Mouse (Mus musculus) naive thymus-derived CD4-positive, alpha-beta T cell, adult 2 months (primary cell): Measurements from ENCODE around the gene Hibch.

Experiments used
- DNase-seq: peaks from one replicate; pipeline ENCODE4 v3.0.0-alpha.2; 2011; ENCODE audit warnings: low read depth

Hibch gene

DNA sequence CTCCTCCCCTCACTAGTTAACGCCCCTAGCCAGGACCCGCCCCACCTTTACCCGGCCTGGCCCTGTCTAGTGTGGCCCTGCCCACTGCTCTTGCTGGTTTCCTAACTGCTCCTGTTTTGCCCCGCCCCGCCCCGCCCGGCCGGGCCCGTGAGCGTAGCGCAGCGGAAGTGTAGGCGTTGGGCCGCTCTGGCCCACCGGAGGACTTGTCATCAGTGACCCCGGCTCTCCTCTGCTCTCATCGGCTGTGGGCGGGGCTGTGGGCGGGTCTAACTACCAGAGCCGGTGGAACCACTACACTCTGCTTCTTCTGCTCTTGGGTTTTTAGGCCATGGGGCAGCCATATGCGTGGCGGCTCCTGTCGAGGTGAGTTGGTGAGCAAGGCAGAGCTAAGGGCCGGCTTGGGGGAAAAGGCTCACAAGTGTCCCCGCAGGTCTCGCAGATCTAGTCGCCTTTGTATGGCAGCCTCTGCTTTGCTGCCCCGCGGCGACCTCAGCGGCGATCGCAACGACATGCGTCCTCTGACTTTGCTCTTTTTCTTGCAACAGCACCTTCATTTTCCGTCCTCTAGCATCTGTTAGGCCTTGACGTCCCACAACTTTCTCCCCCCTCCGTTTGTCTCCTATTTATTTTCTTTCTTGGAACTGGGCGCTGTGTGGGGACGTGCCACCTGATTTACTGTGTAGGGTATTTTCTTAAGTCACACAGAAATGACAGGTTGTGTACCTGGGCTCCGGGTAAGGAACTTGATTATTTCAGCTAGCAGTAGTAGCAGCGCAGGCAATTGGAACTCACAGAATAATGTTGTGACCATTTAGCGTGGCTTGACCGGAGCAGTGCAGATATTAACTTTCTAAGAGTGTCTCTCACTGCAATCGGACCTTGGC lies at the start of gene Hibch:
Gene Hibch (plus strand): TSS at position 148 of the 884 bp plus-strand sequence.
- peak; percentile 99 for DNase-seq

- no peak for DNase-seq
Observed at GRCm38 (mm10) chr1:52795927-52796326, 48.8 kb upstream of the Hibch start.

DNA sequence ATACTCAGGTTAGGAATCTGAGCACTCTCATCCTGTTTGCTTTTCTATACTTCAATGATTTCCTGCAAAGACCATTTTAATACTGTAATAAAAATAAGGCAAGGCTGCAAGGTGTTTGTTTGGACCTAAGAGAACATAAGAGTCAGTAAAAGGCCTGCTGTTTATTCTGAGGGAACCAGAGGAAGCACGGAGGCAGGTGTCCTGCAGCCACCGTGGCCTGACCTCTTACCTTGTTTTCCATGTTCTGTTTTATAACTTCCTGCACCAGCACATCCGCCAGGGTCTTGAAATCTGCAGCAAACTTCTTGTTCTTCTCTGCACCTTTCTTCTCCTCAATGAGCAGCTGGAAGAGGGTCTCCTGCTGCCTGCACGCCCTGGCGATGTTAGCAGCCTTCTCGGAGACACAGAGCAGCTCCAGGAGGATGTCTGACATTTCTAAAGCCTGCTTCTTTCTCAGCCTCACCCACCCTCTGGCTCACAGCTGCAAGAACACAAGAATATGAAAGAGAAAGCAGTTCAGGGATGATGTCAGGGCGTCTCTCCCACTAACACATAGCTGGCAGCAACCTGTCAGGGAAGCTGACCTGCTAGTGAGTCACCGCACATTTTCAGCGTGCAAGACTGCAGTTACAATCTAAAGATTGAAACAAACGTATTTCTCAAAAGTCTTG lies 45.5 kb upstream of the Hibch start:
- DNase-seq = peak; percentile 79

- no peak for DNase-seq
Observed at GRCm38 (mm10) chr1:52799772-52800171, 45.0 kb upstream of the Hibch start.

DNA sequence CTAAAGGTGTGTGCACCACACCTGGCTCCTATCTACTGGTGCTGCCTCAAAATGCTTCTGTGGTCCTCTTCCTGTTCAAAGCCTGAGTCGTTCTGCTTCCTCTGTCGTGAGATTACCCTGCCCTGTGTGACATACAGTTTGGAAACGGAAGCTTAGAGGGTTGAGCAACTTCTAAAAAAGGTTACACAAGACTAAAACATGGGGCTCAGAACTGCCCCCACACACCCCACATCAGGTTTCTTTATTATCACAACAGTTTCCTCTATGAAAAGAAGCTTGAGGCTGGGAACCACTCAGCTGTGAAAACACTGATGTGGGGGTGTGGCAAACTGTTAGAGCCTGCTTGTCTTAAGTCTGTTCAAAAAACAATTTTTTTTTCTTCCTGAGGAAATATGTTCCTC lies 44.4 kb upstream of the Hibch start:
- DNase-seq = peak; percentile 88

GRCm38 (mm10) chr1:52801651-52802050 lies 43.1 kb upstream of the Hibch start:
- DNase-seq = peak; percentile 28

DNA sequence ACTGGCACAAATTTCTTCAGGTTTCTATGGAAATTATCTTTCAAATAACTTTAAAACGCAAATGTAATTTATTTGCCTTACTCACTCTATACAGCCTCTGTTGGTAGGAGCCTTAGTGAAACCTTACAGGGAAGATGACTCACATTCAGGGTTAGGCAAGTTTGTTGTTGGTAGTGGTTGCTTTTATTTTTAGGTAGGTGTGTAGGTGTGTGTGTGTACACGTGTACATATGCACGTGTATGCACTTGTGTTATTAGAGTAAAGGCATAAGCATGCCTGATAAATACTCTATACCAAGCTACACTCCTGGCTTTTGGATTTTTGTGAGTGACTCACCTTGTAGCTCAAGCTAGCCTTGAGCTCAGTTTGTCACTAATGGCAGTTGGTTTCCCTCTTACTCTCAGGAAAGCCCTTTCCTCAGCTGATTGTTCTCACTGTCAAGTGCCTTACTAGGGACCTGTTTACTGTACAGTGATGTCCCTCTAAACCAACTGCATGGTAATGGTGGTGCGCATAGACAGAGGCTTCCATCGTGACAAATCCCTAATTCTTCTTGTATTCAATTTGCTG lies 42.2 kb upstream of the Hibch start:
- DNase-seq = no peak

DNA sequence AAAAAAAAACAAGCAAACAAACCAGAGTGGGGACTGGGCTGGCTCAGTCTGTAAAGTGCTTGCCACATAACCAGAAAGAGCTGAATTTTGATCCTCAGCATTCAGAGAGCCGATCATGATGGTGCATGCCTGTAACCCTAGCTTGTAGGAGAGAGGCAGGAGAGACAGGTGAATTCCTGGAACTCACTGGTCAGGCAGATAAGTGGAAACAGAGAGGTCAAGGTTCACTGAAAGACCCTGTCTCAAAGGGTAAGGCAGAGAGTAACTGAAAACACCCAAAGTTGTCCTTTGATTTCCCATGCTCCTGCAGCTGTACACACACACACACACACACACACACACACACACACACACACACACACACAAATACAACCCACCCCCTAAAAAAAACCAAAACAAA lies 39.7 kb upstream of the Hibch start:
- DNase-seq = no peak

DNA sequence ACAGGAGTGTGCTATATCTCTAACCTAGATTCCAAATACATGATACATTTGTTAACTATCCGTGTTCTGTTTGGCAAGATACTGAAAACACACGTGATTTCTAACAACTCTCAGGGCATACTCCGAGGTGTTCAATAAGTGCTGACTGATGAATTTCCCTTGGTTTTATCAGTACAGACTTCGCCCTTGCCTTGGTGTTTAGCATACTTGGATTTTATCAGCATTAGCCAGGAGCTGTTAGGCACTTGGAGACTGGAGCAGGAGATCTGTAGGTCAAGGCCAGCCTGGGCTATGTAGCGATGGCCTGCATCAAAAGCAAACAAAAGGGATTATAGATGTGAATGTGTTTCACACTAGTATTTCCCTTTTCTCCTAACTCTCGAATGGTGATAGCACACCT lies 36.3 kb upstream of the Hibch start:
- no peak for DNase-seq

DNA sequence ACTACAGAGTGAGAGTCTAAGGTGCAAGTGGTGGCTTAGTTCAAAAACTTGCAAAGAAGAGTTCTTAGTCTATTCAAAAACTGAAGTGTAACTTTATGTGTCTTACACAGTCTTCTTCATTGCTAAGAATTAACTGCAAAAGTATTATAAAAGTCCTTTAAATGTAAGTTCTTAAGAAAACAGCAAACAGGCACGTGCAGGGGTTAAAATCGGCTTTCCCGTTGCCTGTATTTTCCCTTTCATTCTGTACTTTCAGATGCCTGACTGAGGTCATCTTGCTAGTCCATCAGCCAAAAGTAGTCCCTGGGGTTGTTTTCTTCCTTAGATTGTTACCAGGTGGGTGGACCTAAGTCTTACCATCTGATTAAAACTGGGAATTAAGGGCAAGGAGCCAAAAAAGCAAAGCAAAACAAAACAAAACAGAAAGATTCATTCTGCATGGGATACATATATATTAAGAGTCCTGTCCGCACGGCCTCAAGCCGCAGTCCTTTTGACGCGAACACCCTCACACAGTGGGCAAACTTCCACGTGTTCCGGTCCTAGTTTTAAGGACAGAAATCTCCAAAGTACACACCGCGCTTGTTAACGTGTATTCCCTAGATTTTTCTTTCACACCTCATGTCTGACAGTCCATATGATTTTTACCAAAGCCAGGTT lies 28.4 kb upstream of the Hibch start:
- no peak for DNase-seq

DNA sequence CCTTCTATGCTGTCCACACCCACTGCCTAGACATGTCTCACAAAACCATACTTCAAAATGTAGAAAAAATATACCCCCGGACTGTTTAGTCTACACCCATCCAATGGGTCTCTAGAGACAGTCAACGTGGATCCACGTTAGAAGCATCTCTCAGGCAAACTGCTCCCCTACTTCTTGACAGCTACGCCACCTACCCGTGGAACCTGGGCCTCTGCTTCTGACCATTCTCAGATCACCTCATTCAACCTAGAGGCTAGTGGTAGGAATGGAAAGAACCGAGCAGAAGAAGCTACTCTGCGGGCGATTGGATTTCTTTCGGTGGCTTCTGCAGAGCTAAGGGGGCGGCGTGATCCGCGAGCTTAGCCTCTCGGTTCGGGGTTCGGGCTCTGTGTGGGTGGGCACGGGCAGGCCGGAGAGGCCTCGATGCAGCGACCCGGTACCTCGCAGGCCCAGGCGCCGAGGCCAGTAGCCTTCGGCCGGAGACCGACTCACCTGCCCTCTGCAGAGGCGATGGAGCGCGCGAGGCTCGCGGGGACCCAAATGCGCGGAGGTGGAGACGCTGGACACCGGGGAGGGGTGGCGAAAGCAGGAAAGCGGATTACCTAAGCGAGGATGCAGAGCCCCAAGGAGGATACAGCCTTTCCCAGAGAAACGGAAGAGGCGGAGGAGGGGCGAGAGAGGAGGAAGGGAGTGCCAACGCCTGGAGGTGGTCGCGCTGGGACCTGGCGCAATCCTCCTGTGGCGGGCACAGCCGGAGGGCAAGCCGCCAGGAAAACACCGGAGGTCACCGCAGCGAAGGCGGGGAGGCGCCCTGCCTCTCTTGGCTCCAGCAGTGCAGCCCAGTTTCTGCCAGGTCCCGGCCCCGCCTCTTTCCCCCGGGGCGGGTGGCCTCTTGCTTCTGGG lies 27.6 kb upstream of the Hibch start, which contains the start of gene Inpp1:
Gene Inpp1 (minus strand): TSS at position 779 of the 903 bp plus-strand sequence.
- DNase-seq = peak; percentile 85

DNA sequence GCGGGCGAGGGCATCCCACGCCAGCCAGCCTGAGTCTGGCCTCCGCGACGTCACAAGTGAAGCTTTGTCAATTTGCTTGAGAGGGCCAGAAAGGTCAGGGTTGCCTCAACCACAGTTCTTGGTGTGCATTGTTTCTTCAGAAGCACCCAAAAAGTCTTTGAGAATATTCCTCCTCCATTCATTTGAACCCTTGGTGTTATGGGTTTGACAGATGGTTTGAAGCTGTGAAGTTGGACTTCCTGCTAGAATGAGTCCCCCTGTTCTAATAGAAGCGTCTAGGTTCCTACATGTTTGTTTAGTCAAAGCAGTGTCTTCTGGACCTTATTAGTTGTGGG lies 26.9 kb upstream of the Hibch start:
- no peak for DNase-seq

- no peak for DNase-seq
Observed at GRCm38 (mm10) chr1:52839099-52839498, 5.6 kb upstream of the Hibch start.

GRCm38 (mm10) chr1:52844354-52844753 lies 375 bp upstream of the Hibch start:
- DNase-seq = no peak

GRCm38 (mm10) chr1:52846556-52846955 lies 1.8 kb downstream of the Hibch start:
- DNase-seq = no peak

- DNase-seq = no peak
Observed at GRCm38 (mm10) chr1:52849422-52849821, 4.7 kb downstream of the Hibch start.

DNA sequence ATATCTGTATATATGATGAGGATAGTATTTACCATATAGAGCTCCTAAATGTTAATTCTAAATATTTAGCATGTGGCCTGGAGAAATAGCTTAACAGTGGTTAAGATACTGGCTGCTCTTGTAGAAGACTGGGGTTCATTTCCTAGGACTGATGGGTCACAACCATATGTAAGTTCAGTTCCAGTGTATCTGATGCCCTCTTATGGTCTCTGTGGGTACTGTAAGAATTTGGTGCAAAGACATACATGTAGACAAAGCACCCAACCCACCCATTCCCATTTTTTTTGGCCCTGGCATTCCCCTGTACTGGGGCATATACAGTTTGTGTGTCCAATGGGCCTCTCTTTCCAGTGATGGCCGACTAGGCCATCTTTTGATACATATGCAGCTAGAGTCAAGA lies 9.3 kb downstream of the Hibch start:
- peak; percentile 83 for DNase-seq

GRCm38 (mm10) chr1:52855904-52856601 lies 11.3 kb downstream of the Hibch start:
- DNase-seq = no peak

DNA sequence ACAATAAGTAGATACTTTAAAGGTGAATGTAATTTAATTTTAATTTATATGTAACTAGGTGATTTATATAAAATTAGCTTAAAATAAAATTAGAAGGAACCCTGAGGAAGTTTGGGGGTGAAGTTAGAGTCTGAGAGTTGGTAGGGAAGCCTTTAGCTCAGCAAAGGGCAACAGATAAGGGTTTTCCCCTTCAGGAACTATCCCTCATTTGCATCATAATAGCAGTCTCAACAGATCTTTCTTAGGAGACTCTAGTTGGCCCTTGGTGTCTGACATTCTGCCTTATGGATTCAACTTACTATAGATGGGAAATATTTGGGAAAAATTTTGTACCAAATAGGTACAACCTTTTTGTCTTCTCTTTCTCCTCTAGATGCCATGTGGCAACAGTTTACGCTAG lies 19.5 kb downstream of the Hibch start:
- DNase-seq = no peak

DNA sequence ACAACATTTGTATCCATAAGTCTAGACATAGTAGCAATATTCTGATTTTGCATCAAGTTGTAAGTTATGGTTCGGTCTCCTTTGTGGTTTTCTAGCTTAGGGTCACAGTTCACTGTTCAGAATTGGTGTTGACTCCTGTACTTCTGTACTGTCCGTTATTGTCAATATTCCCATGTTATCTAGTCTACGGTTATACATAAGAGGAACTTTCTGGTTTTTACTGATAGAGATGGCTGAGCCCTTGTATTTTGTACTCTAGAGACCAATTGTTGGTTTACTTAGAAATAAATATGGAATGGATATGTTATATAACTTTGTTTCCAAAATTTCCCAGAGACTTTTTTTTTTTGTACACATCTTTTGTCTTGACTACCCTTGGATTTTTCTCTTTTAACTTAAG lies 21.3 kb downstream of the Hibch start:
- no peak for DNase-seq

DNA sequence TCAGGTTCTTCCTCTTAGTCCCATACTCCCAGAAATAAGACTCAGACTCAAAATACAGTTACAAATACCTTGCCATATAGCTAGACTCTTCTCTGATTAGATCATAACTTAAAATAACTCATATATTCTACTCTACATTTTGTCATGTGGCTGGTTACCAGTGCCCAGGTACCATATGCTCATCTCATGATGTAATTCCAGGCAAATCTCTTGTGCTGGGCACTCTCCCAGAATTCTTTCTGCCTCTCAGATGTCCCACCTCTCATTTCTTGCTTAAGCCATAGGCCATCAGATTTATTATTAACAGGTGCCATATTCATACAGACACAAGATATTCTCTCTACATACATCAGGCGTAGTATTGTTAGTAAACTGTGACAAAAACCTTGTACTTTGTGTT lies 23.1 kb downstream of the Hibch start:
- no peak for DNase-seq
